Mouse (Mus musculus): ENCODE results near the gene Ilk.

GRCm38 (mm10) chr7:105753281-105753680 is 16.9 kb downstream of the Ilk start:
- no peak for TF ChIP-seq POLR2A (IDR thresholded peaks at IDR 0.05; ENCODE audit: insufficient read depth, low read depth, low read length)
- no peak for TF ChIP-seq CTCF (IDR thresholded peaks at IDR 0.05)
- TF ChIP-seq EP300 (IDR thresholded peaks at IDR 0.05; ENCODE audit: insufficient read depth, low read depth, low read length) = no peak
